Mouse (Mus musculus) cerebral cortex, adult 2 months (tissue): ENCODE data around the gene Trim27.

Experiments used
- WGBS: fragments of 180-500 bp; shearing (Covaris S2); methylation state at CpG from one replicate; pipeline ENCODE4 v1.1.7; 2018; 5-methylcytosine and 5-hydroxymethylcytosine counted together

Gene Trim27

DNA sequence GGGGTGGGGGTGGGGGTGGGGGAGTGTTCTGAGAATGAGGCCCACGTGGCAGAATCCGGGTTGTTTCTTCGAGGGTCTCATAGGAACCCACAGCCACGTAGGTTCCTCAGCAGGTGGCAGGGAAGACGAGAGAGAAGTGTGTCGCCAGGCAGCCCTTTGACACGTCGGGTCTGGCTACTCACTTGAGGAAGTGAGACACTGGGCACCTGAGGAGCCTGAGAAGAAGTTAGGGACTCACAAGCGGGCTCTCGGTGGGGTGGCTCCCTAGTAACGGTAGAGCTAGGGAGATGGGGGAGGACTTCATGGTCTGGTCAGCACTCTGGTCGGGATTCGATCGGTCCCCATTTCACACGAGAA lies at the start of gene Trim27:
TSS of gene Trim27 (plus strand) at position 79 of the 357 bp plus-strand sequence.
- 0% methylated on average over 15 of the region's 15 CpGs for WGBS

DNA sequence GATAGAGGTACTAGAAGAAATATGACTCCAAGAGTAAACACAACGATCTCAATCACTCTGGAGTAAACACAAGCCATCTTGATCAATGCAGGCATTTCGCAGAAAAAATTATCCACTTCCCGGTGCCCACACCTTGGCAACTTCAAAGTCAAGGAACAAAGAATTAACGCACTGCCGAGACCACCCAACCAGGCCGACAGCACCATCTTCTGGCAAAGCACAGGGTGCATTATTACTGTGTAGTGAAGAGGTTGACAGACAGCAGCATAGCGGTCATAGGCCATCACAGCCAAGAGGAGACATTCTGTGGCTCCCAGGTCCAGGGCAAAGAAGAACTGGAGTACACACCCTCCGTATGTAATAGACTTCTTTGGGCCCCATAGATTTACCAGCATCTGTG lies 36.8 kb upstream of the Trim27 start:
- WGBS = 62% methylated on average over 8 of the region's 8 CpGs

DNA sequence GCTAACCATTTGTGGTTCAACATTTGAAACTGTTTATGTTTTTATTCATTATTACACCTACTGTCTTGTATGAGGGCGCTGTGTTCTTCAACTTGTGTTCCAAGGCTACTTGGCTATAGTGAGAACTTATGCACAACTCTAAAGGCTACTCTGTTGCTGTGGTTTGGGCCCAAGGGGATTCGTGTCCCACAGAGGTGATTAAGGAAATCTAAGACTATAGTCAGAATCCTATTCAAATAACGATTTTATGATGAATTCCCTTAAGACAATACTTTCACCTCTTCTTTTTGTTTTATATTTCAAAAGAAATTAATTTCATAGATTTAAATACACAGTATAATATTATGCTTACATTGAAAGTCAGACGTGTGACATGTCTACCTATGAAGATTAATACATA lies 33.5 kb upstream of the Trim27 start, which contains the start of gene Olfr1368:
TSS of gene Olfr1368 (minus strand) at position 101 of the 400 bp plus-strand sequence.
- 81% methylated on average over 4 of the region's 4 CpGs for WGBS

DNA sequence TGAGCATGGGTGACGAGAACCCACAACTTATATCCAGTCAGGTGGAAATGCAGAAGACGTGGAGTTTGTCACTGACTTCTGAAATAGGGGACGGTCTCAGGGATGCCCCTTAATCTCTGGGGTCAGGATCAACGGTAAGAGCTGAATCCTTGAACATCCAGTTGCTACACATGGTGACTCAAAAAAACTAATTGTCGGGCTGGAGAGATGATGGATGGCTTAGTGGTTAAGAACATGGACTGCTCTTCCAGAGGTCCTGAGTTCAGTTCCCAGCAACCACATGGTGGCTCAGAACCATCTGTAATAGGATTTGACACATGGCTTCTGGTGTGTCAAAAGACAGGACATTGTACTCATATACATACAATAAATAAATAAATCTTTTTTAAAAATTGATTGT lies 23.4 kb upstream of the Trim27 start:
- WGBS = 85% methylated on average over 5 of the region's 5 CpGs

DNA sequence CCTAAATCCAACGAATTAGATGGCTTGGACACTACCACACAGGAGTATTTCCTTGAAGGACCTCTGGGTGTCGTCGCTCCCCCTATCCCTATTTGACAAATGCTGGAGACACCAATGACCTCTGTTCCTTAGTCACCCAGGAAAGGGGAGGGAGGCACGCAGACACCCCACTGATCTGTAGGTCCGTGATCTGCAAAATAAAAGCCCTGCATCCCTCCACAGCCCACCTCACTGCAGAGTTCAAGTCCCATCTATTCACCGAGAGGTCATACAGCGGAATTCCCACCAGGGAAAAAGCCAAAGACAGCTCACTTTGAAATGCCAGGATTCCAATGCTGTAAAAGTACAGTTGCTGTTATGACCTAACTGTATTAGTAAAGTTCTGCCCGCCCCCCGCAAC lies 21.2 kb upstream of the Trim27 start:
- 19% methylated on average over 9 of the region's 9 CpGs for WGBS

DNA sequence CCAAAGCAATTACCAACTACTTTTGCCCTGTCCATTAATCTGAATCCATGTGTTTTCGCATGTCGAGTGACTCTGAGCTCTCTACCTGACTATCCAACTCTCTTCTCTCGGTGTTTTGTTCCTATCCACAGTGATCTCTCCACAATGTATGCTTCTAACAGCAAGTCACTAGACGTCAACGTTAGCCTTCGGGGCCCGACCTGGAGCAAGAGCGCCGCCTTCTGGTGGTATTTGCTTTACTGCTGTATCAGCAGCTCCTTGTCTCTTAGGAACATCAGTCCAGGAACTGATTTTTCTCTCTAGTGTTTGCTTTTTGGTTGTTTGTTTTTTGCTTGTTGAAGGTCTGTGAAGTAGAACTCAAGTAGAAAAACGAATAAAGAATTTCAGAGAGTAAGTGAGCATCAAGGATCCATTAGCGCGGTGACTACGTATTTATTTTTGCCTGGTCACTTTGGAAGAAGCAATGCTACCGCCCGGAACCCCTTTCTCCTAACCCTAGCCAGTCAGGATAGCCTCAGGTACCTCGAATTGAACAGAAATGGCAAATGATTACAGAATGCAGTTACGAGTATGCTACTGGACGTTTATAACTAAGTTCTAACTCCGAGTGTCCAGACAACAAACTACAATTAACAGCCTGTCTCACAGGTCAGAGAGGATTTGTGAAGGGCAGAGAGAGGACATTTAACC lies 20.3 kb upstream of the Trim27 start:
- WGBS = 2% methylated on average over 19 of the region's 19 CpGs

DNA sequence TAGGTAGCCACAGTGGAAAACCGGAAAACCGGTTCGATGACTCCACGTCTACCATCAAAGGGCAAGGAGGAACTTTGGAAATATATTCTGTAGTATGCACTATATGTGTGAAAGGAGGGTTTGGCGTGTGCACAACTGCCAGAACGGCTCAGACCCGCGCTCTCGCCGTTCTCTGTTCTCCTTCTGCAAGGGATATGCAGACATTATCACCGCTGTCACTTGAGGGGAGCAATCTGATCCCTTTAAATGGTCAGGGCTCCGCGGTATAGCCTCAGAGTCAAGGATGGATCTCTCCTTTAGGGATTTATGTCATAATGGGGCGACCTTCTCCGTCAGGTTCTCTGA lies 19.8 kb upstream of the Trim27 start:
- WGBS = under 1% methylated on average over 15 of the region's 15 CpGs

DNA sequence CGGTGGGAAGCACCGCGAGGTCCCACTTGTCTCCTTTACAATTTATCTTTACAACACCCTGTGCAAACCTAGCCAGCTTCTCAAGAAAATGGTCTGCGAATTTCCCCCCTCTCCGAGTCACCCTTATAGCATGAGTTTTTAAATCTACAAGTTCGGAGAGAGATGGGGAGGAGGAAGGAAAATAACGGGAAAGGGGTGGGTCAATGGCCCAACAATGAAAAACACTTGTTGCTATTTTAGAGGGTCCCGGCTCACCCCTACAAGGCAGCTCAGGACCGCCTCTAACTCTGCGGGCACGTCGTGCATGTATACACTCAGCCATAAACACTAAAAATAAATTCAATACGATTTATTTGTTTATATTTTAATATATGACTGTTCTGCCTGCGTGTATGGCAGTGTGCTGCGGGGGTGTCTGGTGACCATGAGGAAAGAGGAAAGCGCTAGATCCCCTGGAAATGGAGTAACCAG lies 19.2 kb upstream of the Trim27 start:
- under 1% methylated on average over 16 of the region's 16 CpGs for WGBS

DNA sequence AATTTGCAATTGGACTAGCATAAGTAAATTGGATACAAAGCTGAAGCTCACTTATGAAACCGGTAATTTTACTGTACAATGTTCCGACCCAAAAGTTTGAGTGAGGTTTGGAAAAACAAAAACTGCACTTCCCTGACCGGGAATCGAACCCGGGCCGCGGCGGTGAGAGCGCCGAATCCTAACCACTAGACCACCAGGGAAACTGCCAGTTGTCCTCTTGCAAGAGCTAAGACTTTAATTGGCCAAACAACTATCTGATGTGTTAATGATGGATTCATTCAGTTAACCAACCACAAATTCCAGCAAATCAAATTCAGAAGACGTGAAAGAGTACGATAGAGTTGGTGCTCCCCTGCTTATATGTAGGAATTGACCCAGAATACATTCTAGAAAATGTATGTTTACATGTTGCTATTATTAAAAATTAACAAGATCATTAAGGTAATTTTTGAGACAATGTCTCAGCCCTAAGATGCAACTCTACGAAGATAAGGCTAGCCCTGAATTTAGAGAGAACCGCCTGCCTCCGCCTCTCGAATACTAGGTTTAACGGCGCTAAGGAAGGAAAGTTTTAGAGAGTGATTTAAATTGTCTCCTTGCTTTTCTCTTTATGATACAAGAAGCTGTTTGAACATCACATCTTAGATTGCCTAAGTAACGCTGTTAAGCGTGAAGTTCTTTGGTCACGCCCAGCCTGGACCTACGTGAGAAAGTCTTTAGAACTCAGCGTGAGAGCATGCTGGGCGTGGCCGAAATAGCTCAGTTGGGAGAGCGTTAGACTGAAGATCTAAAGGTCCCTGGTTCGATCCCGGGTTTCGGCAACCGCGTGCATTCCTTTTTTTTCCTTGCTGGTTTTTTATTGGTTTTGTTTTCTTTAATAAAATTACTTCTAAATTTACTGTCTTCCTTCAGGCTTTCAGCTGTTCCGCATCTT lies 18.3 kb upstream of the Trim27 start:
- WGBS = under 1% methylated on average over 32 of the region's 32 CpGs

DNA sequence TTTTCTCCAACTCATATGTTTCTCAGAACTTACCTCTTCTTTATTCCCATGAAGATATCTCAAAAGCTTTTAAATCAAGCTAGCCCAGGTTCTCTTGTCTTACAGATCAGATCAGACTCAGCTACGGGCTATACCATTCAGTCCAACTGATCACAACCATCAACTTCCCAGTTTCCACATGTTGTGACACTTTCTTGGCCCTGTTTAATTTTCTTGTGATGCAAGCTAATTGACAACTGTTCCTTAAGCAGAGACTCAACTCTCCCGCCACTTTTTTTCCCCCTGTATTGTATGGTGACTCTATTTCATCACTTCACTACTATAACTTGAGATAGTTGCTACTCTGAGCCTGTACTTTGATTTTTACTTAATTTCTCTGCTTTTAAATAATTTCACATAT lies 17.7 kb upstream of the Trim27 start:
- WGBS = 22% methylated on average over 2 of the region's 2 CpGs

DNA sequence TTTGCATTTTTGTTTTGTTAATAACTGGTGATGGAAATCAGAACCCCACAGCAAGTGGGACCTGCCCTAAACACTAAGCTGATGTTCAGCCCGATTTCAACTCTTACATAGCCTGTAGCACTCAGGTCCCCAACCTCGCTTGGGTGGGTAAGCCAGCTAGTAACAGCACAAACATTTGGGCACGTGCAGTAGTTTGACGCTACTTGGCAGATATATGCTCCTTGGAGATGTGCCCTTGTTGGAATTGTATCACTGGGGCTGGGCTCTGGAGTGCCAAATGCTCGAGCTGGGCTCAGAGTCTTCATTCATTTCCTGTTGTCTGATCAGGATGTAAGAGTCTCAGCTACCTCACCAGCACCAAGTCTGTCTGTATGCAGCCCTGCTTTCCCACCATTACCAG lies 16.7 kb upstream of the Trim27 start:
- 47% methylated on average over 5 of the region's 5 CpGs for WGBS

DNA sequence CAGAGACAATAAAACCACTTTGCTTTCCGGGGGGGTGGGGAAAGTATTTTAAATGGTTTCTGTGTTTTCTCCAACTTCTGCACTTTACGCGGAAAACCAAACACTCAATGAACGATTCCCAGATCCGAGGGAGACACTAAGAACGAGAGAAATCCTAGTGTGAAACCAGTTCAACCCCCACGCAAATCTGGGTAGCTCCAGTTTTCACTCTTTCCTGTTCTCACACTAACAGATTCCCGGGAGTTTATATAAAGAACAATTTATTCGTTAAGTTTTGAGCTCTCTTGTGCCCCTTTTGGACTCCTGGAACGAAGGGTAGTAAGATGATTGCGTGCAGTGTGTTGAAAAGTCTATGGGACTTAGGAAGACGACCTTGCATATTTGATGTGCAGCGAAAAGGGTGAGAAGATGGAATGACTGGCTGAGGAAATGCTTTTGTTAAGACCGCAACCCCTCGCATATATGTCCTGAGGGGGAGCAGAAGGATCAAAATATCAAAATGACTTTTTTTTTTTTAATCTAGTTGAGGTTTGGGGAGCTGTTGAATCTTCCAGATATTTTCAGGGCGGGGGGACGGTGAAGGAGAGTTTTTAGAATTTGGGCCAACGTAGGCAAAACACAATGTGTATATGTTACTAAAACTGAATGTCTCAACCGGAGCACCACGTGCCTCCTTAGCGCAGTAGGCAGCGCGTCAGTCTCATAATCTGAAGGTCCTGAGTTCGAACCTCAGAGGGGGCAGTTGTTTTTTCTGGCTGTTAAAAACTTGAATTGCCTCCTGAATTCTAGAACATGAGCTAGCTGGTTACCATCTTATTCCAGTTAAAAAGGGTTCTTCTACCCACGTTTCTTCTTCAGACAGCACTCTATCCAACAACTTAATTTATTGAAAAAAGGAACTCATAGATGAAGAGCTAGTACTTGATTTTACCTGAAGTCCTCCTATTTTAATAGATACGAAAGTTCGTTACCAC lies 12.0 kb upstream of the Trim27 start:
- WGBS = under 1% methylated on average over 27 of the region's 27 CpGs

DNA sequence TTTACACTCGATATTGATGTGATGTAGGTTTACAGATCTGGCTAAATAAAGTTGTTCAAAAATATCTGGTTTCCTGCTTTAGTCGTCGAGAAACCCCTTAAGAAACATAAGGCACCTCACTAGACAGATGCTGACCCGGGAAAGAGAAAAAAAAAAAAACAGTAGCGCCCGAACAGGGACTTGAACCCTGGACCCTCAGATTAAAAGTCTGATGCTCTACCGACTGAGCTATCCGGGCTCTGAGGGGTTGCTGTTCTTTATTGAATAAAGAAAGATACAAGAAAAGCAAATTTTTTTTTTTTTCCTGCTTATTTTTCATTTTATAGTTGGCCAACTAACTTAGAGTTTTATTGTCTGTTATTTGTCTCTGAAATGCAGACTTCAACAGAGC lies 11.3 kb upstream of the Trim27 start:
- WGBS = 1% methylated on average over 8 of the region's 8 CpGs

DNA sequence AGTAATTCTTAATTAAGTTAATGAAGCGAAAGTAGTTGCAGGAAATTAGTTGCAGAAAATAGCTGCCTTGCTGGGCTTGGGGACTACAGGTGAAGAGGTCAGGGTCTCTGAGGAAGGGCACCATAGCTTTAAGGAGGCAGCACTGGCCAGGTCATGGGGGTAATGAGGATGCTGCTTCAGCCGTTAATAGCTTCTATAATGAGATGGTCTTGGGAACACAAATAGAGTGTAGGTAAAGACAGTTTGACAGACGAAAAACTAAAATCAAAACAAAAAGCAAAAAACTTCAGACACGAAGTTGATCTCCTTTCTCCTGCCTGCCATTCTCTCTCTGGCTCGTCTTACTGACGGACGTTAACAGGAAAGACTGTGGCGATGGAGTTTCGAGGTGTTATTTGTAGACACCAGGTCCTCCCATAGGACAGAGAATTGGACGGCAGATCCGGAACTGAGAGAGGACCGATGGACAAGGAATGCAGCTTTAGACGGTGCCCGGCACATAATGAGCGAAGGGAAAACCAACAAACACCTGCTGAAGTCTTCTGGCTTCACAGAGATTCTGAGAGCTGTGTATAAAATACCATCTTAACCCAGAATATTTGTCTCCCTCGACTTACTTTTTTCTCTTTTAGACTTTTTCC lies 10.8 kb upstream of the Trim27 start:
- WGBS = under 1% methylated on average over 16 of the region's 16 CpGs

DNA sequence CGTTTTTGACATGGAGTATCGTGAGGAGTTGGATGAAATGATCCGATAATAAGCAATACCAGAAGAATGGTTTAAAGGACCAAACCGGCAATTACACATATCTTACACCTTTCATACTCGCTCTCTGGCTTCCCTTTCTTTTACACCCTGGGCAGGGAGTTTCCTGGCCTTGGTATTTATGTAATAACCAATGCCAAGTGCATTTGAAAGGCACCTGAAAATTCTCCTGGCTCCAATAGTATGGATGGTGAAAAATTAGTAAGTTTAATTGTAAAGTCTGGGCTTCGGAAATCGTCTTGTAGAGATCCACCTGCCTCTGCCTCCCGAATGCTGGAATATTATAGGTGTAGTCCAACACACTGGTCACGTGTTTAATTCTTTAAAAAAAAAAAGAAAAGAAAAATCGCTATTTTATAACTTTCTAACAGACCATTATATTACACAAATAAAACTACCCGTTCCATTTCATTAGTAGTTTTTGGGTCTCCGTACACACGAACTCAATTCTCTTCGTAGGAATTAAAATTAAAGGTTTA lies 10.1 kb upstream of the Trim27 start:
- 1% methylated on average over 14 of the region's 14 CpGs for WGBS

DNA sequence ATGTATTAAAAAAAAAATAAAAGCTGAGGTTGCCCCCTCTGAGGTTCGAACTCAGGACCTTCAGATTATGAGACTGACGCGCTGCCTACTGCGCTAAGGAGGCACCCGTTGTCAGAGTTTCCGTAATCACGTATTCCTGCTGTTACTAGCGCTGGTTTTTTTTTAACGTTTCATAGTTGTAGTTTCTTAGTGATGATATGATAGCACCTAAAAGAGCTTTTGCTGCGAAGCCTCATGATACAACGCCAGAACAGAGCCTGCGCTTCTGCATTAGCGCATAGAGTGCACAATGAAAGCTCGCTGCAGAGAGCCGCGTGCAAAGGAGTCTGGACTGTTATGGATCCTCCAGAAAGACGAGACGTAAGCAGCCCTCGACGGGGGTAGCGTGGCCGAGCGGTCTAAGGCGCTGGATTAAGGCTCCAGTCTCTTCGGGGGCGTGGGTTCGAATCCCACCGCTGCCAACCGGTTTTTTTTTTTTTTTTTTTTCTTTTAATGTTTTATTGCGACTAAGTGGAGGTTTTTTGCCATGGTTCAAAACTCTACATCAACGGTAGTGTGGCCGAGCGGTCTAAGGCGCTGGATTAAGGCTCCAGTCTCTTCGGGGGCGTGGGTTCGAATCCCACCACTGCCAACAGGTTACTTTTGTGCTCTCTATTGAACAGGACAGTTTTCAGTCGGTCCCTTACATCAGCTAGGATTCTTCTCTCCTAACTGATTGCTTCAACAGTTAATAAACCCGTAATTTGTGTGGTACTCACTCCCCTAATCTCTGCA lies 9.4 kb upstream of the Trim27 start:
- WGBS = 2% methylated on average over 39 of the region's 39 CpGs

DNA sequence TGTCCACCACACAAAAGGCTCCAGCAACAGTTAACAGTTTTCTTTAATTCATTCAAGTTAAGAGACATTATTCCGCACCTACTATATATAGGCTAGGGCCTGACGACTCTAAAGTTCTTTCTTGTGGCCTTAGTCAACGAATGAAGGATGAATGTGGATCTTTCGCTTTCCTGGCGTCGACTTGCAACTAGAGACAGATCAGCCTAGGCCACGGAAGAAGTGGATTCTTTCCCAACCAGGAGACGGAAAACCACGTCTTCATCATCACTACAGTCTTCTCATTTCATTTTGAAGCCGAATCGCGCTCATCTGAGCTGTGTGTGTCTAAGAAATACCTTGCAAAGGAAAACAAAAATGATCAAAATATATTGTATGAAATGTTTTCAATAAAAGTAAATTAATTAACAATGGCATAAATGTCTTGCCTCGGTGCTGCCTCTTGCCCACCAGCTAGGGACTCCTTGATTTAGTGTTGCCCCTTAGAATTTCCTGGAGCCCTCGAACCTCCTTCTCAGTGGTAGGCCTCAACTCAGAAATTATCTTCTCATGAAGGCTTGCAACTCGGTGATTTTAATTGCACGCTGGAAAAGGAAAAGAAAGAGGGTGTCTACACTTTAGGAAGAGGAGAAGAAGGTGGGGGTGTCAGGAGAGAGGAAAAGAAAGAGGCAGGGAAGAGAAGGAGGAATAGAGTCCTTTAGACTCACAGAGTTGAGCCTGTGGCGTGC lies 8.7 kb upstream of the Trim27 start:
- WGBS = 57% methylated on average over 17 of the region's 17 CpGs

DNA sequence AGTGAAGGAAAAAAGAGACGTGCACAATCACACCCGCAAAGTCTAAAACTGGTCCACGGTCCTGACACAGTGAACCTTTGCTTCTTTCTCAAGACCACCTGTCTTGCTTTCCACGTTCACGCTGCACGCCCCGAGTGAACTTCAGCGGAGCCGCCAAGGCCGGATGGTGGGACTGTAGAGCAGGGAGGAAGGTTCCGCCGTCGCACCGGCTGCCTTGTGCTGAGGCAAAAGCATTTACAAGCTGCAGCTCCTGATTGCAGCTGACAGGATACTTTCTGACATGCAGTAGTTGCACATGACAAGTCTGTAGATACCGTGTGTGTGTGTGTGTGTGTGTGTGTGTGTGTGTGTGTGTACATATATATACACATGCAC lies 8.1 kb upstream of the Trim27 start:
- 14% methylated on average over 15 of the region's 15 CpGs for WGBS

DNA sequence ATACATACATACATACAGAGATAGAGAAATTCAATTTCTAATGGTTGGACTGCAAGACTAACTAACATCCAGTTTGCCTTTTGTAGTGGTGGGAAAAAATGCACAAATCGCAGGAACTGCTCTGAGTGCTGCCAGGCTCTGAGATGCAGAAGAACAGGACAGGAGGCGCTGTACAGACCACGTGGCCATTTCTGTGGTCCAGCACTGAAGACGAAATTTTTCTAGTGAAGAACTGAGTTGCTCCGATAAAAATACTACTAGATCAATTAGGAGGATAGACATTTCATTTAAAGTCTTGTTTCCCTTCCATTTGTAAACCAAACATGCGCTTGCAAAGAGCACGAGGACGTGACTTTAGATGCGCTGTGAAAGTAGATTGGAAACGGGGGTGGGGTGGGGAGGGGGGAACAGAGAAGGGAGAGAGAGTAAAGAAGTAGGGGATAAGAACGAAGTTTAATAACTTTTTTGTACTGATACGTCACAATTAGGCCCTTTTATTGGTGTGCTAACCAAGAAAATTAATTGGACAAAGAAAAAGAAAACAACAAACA lies 7.6 kb upstream of the Trim27 start:
- under 1% methylated on average over 12 of the region's 12 CpGs for WGBS
